Mouse (Mus musculus): Measurements from ENCODE around the gene Mettl7a3. TPM values are rescaled to one million over a fixed set of nuclear protein-coding genes. Genes with fewer than 3 reads are reported as not detected.
A peak's percentile ranks its signal among the peaks of the same experiment; 100 is the strongest.

Mettl7a3 gene
- total and polyA plus RNA-seq, 3 experiments, result 0.12 to 0.70 TPM; not detected in 1

- Histone ChIP-seq H3K27me3 (ENCODE audit: control insufficient read depth in 1 of 2, insufficient read depth in 2 of 2, low read length in 2 of 2) (peaks cover 11 to 20% of the 10 kb centered on the region in 2 experiments), H3K27ac (ENCODE audit: control insufficient read depth, low read depth, low read length) (no peak overlapping the region), H3K36me3 (ENCODE audit: control insufficient read depth in 1 of 2, insufficient read depth in 2 of 2, low read length in 2 of 2) (no peaks in the 10 kb centered on the region), H3K4me3 (ENCODE audit: control insufficient read depth in 1 of 2, insufficient read depth in 1 of 2, low read depth in 2 of 2, low read length in 2 of 2) (no peak overlapping the region), H3K79me2 (ENCODE audit: control insufficient read depth, insufficient read depth, low read length, poor library complexity) (no peaks in the 10 kb centered on the region), H3K4me1 (ENCODE audit: control insufficient read depth in 1 of 2, insufficient read depth in 2 of 2, low read length in 2 of 2) (no peaks in the 10 kb centered on the region), H3K9ac (ENCODE audit: control insufficient read depth, low read depth, low read length, poor library complexity, severe bottlenecking) (no peak overlapping the region), H3K9me3 (replicated peaks; ENCODE audit: insufficient read depth, low read length) (no peaks in the 10 kb centered on the region)
- TF ChIP-seq POLR2AphosphoS2 (IDR thresholded peaks at IDR 0.05; ENCODE audit: low read length) (no peak), GATA1 (IDR thresholded peaks at IDR 0.05; ENCODE audit: low read depth, low read length) (no peak), HCFC1 (IDR thresholded peaks at IDR 0.05; ENCODE audit: low read depth, low read length) (no peak), MXI1 (IDR thresholded peaks at IDR 0.05; ENCODE audit: low read depth, low read length) (no peak), NRF1 (IDR thresholded peaks at IDR 0.05; ENCODE audit: insufficient read depth, low read depth, low read length, poor library complexity, severe bottlenecking) (no peak), USF1 (IDR thresholded peaks at IDR 0.05; ENCODE audit: low read depth, low read length) (no peak), SIN3A (IDR thresholded peaks at IDR 0.05; ENCODE audit: low read length) (no peak), UBTF (IDR thresholded peaks at IDR 0.05; ENCODE audit: borderline replicate concordance, insufficient read depth, low read depth, low read length) (no peak), ZC3H11A (IDR thresholded peaks at IDR 0.05; ENCODE audit: low read depth, low read length) (no peak), CHD1 (IDR thresholded peaks at IDR 0.05; ENCODE audit: low read depth, low read length) (no peak), KAT2A (conservative IDR thresholded peaks at IDR 0.05; ENCODE audit: low read depth, low read length) (no peak), POLR2AphosphoS5 (IDR thresholded peaks at IDR 0.05; ENCODE audit: borderline replicate concordance, low read depth, low read length) (no peak), POLR2A (IDR thresholded peaks at IDR 0.05; ENCODE audit: control insufficient read depth in 1 of 2, insufficient read depth in 1 of 2, low read depth in 1 of 2, low read length in 2 of 2, poor library complexity in 1 of 2) (no peak)
- no peak for DNase-seq (ENCODE audit: low read depth, low spot score)
These were observed 32.4 kb downstream of the Mettl7a3 start for GRCm38 (mm10) chr15:100367119-100367518.

GRCm38 (mm10) chr15:100375066-100375465 lies 40.3 kb downstream of the Mettl7a3 start:
- TF ChIP-seq ELF1 (IDR thresholded peaks at IDR 0.05; ENCODE audit: low read depth, low read length), result no peak
- peak; percentile 88 for TF ChIP-seq ZC3H11A (IDR thresholded peaks at IDR 0.05; ENCODE audit: low read depth, low read length)
- TF ChIP-seq SMC3 (IDR thresholded peaks at IDR 0.05; ENCODE audit: low read depth, low read length), result peak; percentile 93
- no peak for TF ChIP-seq BHLHE40 (IDR thresholded peaks at IDR 0.05; ENCODE audit: borderline replicate concordance, low read depth, low read length)
- no peak for TF ChIP-seq GABPA (IDR thresholded peaks at IDR 0.05; ENCODE audit: low read depth, low read length)
- no peak for TF ChIP-seq SIN3A (IDR thresholded peaks at IDR 0.05; ENCODE audit: low read length)
- TF ChIP-seq EP300 (IDR thresholded peaks at IDR 0.05; ENCODE audit: low read depth in 1 of 2, low read length in 2 of 2), result no peak
- no peak for TF ChIP-seq POLR2AphosphoS5 (IDR thresholded peaks at IDR 0.05; ENCODE audit: borderline replicate concordance, low read depth, low read length)
- TF ChIP-seq CTCF (IDR thresholded peaks at IDR 0.05 in 2 of 3, conservative IDR thresholded peaks at IDR 0.05 in 1 of 3; ENCODE audit: control insufficient read depth in 1 of 3, insufficient read depth in 1 of 3, low read depth in 2 of 3, low read length in 3 of 3, poor library complexity in 1 of 3, severe bottlenecking in 1 of 3), result peak; percentile 79 to 96 (median 83)
- no peak for TF ChIP-seq CHD2 (IDR thresholded peaks at IDR 0.05; ENCODE audit: low read length)
- no peak for TF ChIP-seq RCOR1 (IDR thresholded peaks at IDR 0.05; ENCODE audit: low read depth, low read length)
- no peak for TF ChIP-seq MYB (IDR thresholded peaks at IDR 0.05; ENCODE audit: low read depth, low read length)
- no peak for TF ChIP-seq NRF1 (IDR thresholded peaks at IDR 0.05; ENCODE audit: insufficient read depth, low read depth, low read length, poor library complexity, severe bottlenecking)
- no peak for TF ChIP-seq MXI1 (IDR thresholded peaks at IDR 0.05; ENCODE audit: low read depth, low read length)
- TF ChIP-seq JUND (IDR thresholded peaks at IDR 0.05; ENCODE audit: low read depth, low read length), result no peak
- peak; percentile 89 for TF ChIP-seq RAD21 (IDR thresholded peaks at IDR 0.05; ENCODE audit: low read depth, low read length)
- 0 out of 2 replicates have a peak, but pooled peaks have one; percentile 22 for TF ChIP-seq GATA1 (IDR thresholded peaks at IDR 0.05; ENCODE audit: low read depth, low read length)
- no peak for TF ChIP-seq E2F4 (IDR thresholded peaks at IDR 0.05; ENCODE audit: borderline replicate concordance, low read depth, low read length)
- TF ChIP-seq CHD1 (IDR thresholded peaks at IDR 0.05; ENCODE audit: low read depth, low read length), result no peak
- H3K9ac ChIP-seq (ENCODE audit: control insufficient read depth, low read depth, low read length, poor library complexity, severe bottlenecking), result no peak overlapping the region
- DNase-seq (ENCODE audit: low read depth, low spot score), result peak; percentile 86
- no peak overlapping the region for H3K4me3 ChIP-seq (ENCODE audit: control insufficient read depth in 1 of 2, insufficient read depth in 1 of 2, low read depth in 2 of 2, low read length in 2 of 2)
- H3K27ac ChIP-seq (ENCODE audit: control insufficient read depth, low read depth, low read length), result no peak overlapping the region
- H3K36me3 ChIP-seq (ENCODE audit: control insufficient read depth in 1 of 2, insufficient read depth in 2 of 2, low read length in 2 of 2), result peaks cover 0 to 3% of the 10 kb centered on the region in 2 experiments; a peak in 2 of 4 replicates
- peaks cover 2 to 3% of the 10 kb centered on the region in 2 experiments; a peak in 3 of 4 replicates for H3K27me3 ChIP-seq (ENCODE audit: control insufficient read depth in 1 of 2, insufficient read depth in 2 of 2, low read length in 2 of 2)
- peaks cover 2 to 9% of the 10 kb centered on the region in 2 experiments; a peak in 3 of 4 replicates for H3K4me1 ChIP-seq (ENCODE audit: control insufficient read depth in 1 of 2, insufficient read depth in 2 of 2, low read length in 2 of 2)
- H3K9me3 ChIP-seq (replicated peaks; ENCODE audit: insufficient read depth, low read length), result no peaks in the 10 kb centered on the region
- H3K79me2 ChIP-seq (ENCODE audit: control insufficient read depth, insufficient read depth, low read length, poor library complexity), result no peaks in the 10 kb centered on the region

All from MEL (cell line).